Mouse (Mus musculus) Patski (cell line): Measurements from ENCODE around the gene Aig1. TPM values are rescaled to one million over a fixed set of nuclear protein-coding genes. Genes with fewer than 3 reads are reported as not detected.

Experiments
- ATAC-seq: fragments of 100-300 bp; one replicate; pipeline ENCODE4 v1.8.0; 2021
- CTCF ChIA-PET: fragments of 350-600 bp; sonication (Branson Sonifier 250); formaldehyde crosslinking; loops from one replicate; lab custom pipeline; 2022; ENCODE audit warnings: inconsistent platforms; lab: Charles Lee
- POLR2A ChIA-PET: fragments of 350-600 bp; sonication (Branson Sonifier 250); formaldehyde crosslinking; loops from one replicate; lab custom pipeline; 2022; ENCODE audit warnings: antibody characterized with exemption, inconsistent platforms; lab: Charles Lee
- DNase-seq: peaks from one replicate; pipeline ENCODE4 v3.0.0-alpha.2; 2011; ENCODE audit warnings: low read depth, low spot score
- H3K27me3 ChIP-seq: fragments of 371-371 bp; one replicate; pipeline ENCODE4 v1.5.1; 2021
- CTCF ChIP-seq: fragments of 100-300 bp; IDR thresholded peaks from one replicate; pipeline ENCODE4 v1.5.1; 2021
- in situ Hi-C: fragments of 300-500 bp; cut with MboI; formaldehyde crosslinking; loops from 3 replicates; pipeline ENCODE4 v1.11.1; 2018; ENCODE audit warnings: low pct_unique_long_range_greater_than_20kb, mixed read lengths
- polyA plus RNA-seq: library from polyadenylated mRNA; unstranded; gene quantifications from one replicate; pipeline ENCODE4 v1.2.3, GENCODE M21; 2021

The Aig1 gene
- polyA plus RNA-seq, 1 experiment from 2014 or later: 17.8 TPM

DNA sequence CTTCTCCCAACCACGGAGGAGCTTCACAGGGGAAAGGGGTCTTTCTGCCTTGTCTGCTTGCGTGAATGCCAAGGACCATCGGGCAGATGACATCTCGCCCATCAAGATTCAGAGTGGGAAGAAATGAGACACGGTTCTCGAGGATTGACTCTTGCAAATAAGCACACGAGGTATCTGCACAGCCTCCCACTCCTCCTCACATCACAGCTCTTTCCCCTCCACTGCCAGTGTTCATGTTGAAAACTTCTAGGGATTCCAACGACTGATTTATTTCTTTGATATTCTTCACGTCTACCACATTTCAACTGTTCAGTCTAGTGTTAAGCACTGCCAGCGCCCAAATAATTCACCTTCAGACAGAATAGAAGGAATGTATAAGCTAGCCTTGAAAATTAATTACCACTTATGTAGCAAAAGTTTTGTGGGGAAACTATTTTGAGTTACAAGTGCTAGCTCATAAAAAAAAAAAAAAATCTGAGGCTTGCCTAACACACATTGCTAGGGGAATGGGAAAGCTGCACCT lies 86.5 kb downstream of the Aig1 start:
- ATAC-seq (no peak), DNase-seq (no peak)
- no peak for TF ChIP-seq CTCF
- in situ Hi-C loops: no loop called here
- POLR2A ChIA-PET: no interaction called here
- H3K27me3 ChIP-seq: no peaks in the 10 kb centered on the region
- CTCF ChIA-PET: interaction anchor here (1.5 to 1.7 kb wide), 2 partner anchors 10 to 11 kb away, joined by 3 to 4 read pairs; no protein-coding TSS in a partner anchor

DNA sequence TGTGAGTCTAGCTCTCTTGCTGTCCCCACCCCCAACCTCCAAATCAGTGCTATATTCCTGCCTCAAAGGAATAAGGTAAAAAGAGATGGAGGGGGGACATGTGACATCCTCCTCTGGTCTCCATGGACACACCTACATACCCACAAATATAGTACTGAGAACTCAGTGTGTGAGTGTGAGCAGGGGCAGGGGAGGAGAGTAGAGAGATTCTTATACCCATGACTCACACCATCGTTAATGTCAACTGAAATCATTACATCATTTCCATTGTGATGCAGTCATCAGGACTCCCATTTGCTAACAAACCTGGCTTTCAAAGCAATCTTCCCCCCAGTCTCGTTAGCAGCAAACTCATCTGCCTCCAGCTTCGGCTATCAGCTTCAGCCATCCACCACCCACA lies 92.8 kb downstream of the Aig1 start:
- no peak for TF ChIP-seq CTCF
- ATAC-seq (no peak), DNase-seq (no peak)
- POLR2A ChIA-PET: no interaction called here
- in situ Hi-C loops: no loop called here
- CTCF ChIA-PET: interaction anchor here (0.6 kb wide), 1 partner anchor 384 kb away, joined by 3 read pairs; no protein-coding TSS in a partner anchor
- H3K27me3 ChIP-seq: no peaks in the 10 kb centered on the region

DNA sequence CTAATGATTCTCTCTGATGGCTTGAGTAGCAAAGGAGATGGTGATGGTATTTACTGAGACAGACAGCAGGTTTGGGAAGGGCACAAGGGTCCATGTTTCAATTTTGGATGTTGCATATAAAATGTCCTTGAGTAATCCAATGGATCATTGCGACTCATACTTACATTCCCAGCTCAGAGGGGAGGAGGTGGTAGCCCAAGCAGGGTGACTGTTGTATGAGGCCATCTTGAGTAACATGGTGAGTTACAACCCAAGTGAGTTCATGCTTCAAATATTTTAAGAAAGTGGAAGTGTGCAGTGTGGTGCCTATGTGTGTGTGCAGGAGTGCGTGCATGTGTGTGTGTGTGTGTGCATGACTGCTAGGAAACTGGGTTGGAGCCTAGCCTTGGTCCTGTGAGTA lies 93.4 kb downstream of the Aig1 start:
- no peaks in the 10 kb centered on the region for H3K27me3 ChIP-seq
- no peak for ATAC-seq
- TF ChIP-seq CTCF: no peak
- CTCF ChIA-PET: no interaction called here
- in situ Hi-C loops: no loop called here
- DNase-seq: no peak
- POLR2A ChIA-PET: no interaction called here

DNA sequence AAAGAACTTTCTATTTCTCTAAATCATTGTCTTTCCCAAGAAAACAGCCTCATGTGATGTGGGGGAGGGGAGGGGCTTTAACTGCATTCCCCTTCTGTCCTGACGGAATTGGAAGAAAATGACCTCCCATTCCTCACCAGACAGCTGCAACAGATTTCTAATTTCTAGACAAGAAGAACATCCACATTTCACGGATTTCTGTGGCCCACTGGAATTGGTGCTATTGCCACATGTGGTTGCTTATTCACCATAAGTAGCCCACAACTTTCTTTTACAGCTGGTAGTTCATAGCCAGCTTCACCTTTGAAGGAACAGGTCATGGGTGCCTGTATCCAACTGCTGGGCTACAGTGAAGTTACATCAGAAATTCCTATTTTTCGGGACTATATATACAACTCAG lies 93.9 kb downstream of the Aig1 start:
- in situ Hi-C loops: no loop called here
- TF ChIP-seq CTCF: no peak
- H3K27me3 ChIP-seq: no peaks in the 10 kb centered on the region
- no peak for ATAC-seq
- no peak for DNase-seq
- ChIA-PET CTCF (no interaction called here), POLR2A (no interaction called here)

DNA sequence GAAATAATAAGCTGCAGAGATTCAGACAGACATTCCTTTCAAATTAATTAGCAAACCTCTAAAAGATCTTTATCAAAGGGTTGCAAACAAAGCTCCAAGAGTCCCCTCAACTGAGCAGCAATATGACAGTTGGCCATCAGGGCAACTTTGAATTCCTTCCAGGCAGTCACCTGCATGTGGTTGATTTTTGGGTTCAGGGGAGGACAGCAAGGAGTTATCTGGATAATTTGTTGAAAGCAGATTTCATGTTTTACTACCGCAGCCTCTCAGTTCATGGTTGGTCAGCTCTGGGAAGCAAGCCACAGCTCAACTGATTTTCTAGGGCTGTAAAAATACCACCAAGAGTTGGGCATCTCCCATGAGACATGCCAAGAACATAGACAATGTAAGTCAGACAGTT lies 98.1 kb downstream of the Aig1 start:
- DNase-seq: peak; percentile 25
- H3K27me3 ChIP-seq: no peaks in the 10 kb centered on the region
- CTCF ChIA-PET: no interaction called here
- no peak for ATAC-seq
- TF ChIP-seq CTCF: no peak
- POLR2A ChIA-PET: no interaction called here
- in situ Hi-C loops: no loop called here

DNA sequence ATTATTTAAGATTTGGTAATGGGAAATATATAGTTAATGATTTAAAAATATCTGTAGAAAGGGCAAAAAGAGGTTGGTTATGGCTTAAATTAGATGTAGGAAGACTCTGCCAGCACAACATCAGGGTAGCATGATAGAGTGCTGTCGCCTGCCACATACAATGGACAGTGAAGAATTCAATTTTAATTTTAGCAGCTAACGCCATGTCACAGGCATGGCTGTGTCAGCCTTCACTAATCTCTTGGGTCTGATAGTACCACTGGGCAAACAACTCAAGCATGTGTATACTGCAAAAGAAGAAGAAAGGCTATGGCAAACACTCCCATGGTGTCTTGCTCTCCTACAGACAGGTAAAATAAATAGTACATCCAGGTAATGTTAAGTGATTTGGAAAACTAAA lies 99.0 kb downstream of the Aig1 start:
- no peaks in the 10 kb centered on the region for H3K27me3 ChIP-seq
- DNase-seq (no peak), ATAC-seq (no peak)
- in situ Hi-C loops: no loop called here
- POLR2A ChIA-PET: no interaction called here
- CTCF ChIA-PET: interaction anchor here (0.7 to 1.3 kb wide), 3 partner anchors 9 to 139 kb away, joined by 3 to 6 read pairs (median 3); no protein-coding TSS in a partner anchor
- no peak for TF ChIP-seq CTCF

DNA sequence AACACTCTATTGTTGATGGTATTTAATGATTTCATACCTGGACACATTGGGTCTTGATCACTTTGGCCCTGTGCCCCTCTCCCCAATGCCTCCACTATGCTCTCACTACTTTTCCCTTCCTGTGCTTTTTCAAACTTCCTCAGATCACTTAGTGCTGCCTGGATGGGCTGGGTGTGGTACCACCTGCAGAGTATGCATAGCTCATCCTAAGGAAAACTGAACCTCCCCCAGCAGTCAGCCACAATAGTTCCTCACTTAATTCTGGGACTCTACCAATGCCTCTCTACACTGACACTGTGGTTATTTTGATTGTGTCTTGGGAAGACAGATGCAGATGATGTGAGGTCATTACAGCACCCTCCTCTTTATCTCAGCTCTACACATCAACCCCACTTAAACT lies 99.9 kb downstream of the Aig1 start:
- ChIA-PET POLR2A (interaction anchor here (0.6 kb wide), 1 partner anchor 132 kb away, joined by 3 read pairs; no protein-coding TSS in a partner anchor), CTCF (interaction anchor here (1.3 kb wide), 1 partner anchor 8 kb away, joined by 6 read pairs; no protein-coding TSS in a partner anchor)
- in situ Hi-C loops: no loop called here
- no peak for TF ChIP-seq CTCF
- H3K27me3 ChIP-seq: no peaks in the 10 kb centered on the region
- DNase-seq: no peak
- ATAC-seq: no peak

DNA sequence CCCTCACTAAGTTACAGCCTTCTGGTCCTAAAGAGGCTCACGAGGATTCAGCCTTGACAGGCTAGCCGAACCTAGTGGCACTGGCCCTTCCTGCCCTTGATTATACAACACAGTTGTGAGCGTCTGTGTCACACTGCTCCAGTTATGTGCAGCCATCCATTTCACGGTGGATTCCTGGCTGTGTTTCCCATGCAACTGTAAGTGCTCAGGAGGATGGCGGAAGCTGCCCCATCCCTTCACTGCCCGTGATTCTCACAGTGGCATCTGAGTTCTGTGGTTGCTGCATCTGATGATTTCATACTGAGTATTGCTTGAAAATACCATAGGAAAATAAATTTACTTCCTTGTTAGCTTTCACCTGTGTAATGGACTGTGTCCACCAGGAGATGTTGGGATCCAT lies 101.7 kb downstream of the Aig1 start:
- ChIA-PET POLR2A (no interaction called here), CTCF (interaction anchor here (1.3 kb wide), 1 partner anchor 22 kb away, joined by 3 read pairs; no protein-coding TSS in a partner anchor)
- in situ Hi-C loops: no loop called here
- peak; percentile 70 for ATAC-seq
- H3K27me3 ChIP-seq: no peaks in the 10 kb centered on the region
- no peak for TF ChIP-seq CTCF
- DNase-seq: peak; percentile 51

DNA sequence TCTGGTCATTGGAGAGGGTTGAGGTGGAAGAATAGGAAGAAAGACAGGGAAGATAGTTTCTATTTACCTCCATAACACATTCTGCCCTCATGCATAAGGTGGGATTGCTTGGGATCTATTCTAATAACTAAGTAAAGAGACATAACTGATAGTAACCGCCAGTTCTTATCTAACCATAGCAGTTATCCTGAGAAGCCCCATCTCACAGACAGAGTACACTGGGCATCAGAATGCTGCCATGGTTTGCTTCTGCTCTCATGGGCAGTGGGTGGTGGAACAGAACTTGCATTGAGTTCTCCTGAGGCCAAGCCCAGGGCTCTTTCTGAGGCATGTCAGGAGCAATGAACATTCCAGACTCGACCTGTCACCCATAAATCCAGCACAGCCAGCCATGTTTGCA lies 105.6 kb downstream of the Aig1 start:
- no peak for TF ChIP-seq CTCF
- H3K27me3 ChIP-seq: no peaks in the 10 kb centered on the region
- POLR2A ChIA-PET: interaction anchor here (1.5 kb wide), 1 partner anchor 9 kb away, joined by 3 read pairs; no protein-coding TSS in a partner anchor
- ATAC-seq: no peak
- in situ Hi-C loops: no loop called here
- CTCF ChIA-PET: no interaction called here
- no peak for DNase-seq

DNA sequence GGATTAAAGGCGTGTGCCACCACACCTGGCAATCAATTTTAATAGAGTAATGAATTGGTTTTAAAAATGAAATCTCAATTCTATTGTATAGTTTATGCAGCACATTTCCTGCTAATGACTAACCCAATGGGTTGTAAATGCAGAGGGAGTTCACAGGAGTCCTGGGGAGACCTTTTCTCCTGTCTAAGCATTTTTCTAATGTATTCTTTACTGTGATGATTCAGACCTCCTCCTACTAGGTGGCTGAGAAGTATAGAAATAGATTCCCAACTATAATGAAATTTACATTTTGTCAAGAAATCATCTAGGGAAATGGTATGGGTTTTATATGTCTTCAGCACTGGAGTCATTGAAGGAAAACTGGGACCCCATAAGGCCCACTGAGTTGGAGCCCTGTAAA lies 114.1 kb downstream of the Aig1 start:
- no peaks in the 10 kb centered on the region for H3K27me3 ChIP-seq
- DNase-seq: no peak
- in situ Hi-C loops: no loop called here
- ChIA-PET POLR2A (no interaction called here), CTCF (no interaction called here)
- TF ChIP-seq CTCF: no peak
- ATAC-seq: no peak

DNA sequence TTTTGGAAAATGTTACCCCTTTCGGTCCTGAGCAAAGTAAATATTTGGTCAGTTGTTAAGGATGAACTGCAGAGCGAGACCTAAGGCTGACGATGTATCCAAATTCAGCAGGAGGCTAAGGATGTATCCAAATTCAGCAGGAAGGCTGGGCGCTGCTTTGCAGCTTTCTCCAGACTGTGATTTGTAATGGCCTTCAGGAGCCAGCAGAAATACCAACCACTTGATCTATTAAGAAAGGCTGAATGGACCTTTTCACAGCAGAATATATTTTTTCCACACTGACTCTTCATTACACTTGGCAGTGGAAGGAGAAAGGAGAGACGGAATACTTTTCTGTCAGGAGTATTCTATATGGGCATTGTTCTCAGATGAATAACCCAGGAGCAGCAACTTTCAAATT lies 115.0 kb downstream of the Aig1 start:
- no peak for ATAC-seq
- H3K27me3 ChIP-seq: no peaks in the 10 kb centered on the region
- TF ChIP-seq CTCF: no peak
- CTCF ChIA-PET: no interaction called here
- in situ Hi-C loops: no loop called here
- DNase-seq: no peak
- POLR2A ChIA-PET: no interaction called here
